22 mouse cellular contexts compared by ENCODE assay signal in genomic region chr3:38588966-38589365, GRCm38 (mm10).
A peak's percentile ranks its signal among the peaks of the same experiment; 100 is the strongest.
DNase-seq lines count a peak whose midpoint lies in the region; ATAC-seq and TF ChIP-seq lines count a peak whose summit lies in the region.
"Had no signal": no experiment of that assay in that cellular context is flagged by ENCODE, and none has a peak within 500 bp of the region (broad histone marks: within the 10 kb centered on the region; RNA-seq: fewer than 3 reads in every experiment).

No protein-coding gene starts in this region.

- no peaks in the 10 kb centered on the region for H3K4me1 ChIP-seq in kidney, embryonic 14.5 days (ENCODE audit: control insufficient read depth, insufficient read depth, low read length)
- no peaks in the 10 kb centered on the region for H3K4me1 ChIP-seq in lung, embryonic 14.5 days (ENCODE audit: insufficient read depth)
- H3K4me1 ChIP-seq in forebrain, postnatal 0 days (ENCODE audit: insufficient read depth): no peaks in the 10 kb centered on the region
- H3K4me1 ChIP-seq in cerebellum, adult 2 months (ENCODE audit: control insufficient read depth, insufficient read depth, low read length): no peaks in the 10 kb centered on the region
- H3K4me1 ChIP-seq: heart, embryonic 12.5 days; heart, embryonic 15.5 days; hindbrain, embryonic 10.5 days; hindbrain, embryonic 13.5 days had no signal

- H3K9me3 ChIP-seq in kidney, embryonic 14.5 days (ENCODE audit: control insufficient read depth, low read length): no peaks in the 10 kb centered on the region
- no peaks in the 10 kb centered on the region for H3K9me3 ChIP-seq in lung, embryonic 14.5 days (ENCODE audit: low read depth, low read length)
- no peaks in the 10 kb centered on the region for H3K9me3 ChIP-seq in forebrain, postnatal 0 days (ENCODE audit: low read length)
- H3K9me3 ChIP-seq: heart, embryonic 15.5 days; hindbrain, embryonic 10.5 days; hindbrain, embryonic 13.5 days had no signal

- CTCF ChIA-PET in Patski (lab: Charles Lee): no interaction called here

- H3K4me2 ChIP-seq in kidney, embryonic 14.5 days (replicated peaks; ENCODE audit: low read depth, low read length): no peak overlapping the region
- H3K4me2 ChIP-seq in lung, embryonic 14.5 days: no peak overlapping the region
- no peak overlapping the region for H3K4me2 ChIP-seq in forebrain, postnatal 0 days (ENCODE audit: low read depth)
- H3K4me2 ChIP-seq: heart, embryonic 12.5 days; heart, embryonic 15.5 days; hindbrain, embryonic 13.5 days had no signal

- ATAC-seq in kidney, embryonic 14.5 days (ENCODE audit: low FRiP score, low TSS enrichment): no peak
- no peak for ATAC-seq in lung, embryonic 14.5 days (ENCODE audit: insufficient read depth)
- ATAC-seq in Patski: no peak
- no peak for ATAC-seq in forebrain, postnatal 0 days
- ATAC-seq: forebrain, embryonic 14.5 days; hindbrain, embryonic 16.5 days had no signal

- H3K9ac ChIP-seq in kidney, embryonic 14.5 days (ENCODE audit: low read depth, low read length): no peak overlapping the region
- no peak overlapping the region for H3K9ac ChIP-seq in lung, embryonic 14.5 days
- no peak overlapping the region for H3K9ac ChIP-seq in forebrain, postnatal 0 days
- H3K9ac ChIP-seq: heart, embryonic 12.5 days; heart, embryonic 15.5 days; hindbrain, embryonic 13.5 days had no signal

- H3K4me3 ChIP-seq in kidney, embryonic 14.5 days (ENCODE audit: low read length): no peak overlapping the region
- no peak overlapping the region for H3K4me3 ChIP-seq in lung, embryonic 14.5 days (ENCODE audit: low read depth, low read length)
- H3K4me3 ChIP-seq in forebrain, postnatal 0 days (ENCODE audit: low read depth, low read length): no peak overlapping the region
- no peak overlapping the region for H3K4me3 ChIP-seq in cerebellum, adult 2 months (replicated peaks; ENCODE audit: insufficient read depth, low read depth, low read length)
- H3K4me3 ChIP-seq: heart, embryonic 12.5 days; heart, embryonic 15.5 days; hindbrain, embryonic 10.5 days; hindbrain, embryonic 13.5 days had no signal

- no peaks in the 10 kb centered on the region for H3K27me3 ChIP-seq in kidney, embryonic 14.5 days (ENCODE audit: control insufficient read depth, insufficient read depth, low read length)
- no peaks in the 10 kb centered on the region for H3K27me3 ChIP-seq in lung, embryonic 14.5 days (ENCODE audit: insufficient read depth, low read length)
- no peaks in the 10 kb centered on the region for H3K27me3 ChIP-seq in Patski
- no peaks in the 10 kb centered on the region for H3K27me3 ChIP-seq in forebrain, postnatal 0 days (ENCODE audit: insufficient read depth, low read length)
- no peaks in the 10 kb centered on the region for H3K27me3 ChIP-seq in cerebellum, adult 2 months (ENCODE audit: control insufficient read depth, insufficient read depth, low read length)
- H3K27me3 ChIP-seq: heart, embryonic 12.5 days; heart, embryonic 15.5 days; hindbrain, embryonic 13.5 days had no signal

- no peaks in the 10 kb centered on the region for H3K36me3 ChIP-seq in kidney, embryonic 14.5 days (ENCODE audit: control insufficient read depth, insufficient read depth, low read length)
- no peaks in the 10 kb centered on the region for H3K36me3 ChIP-seq in lung, embryonic 14.5 days (ENCODE audit: insufficient read depth)
- H3K36me3 ChIP-seq in forebrain, postnatal 0 days (ENCODE audit: insufficient read depth): no peaks in the 10 kb centered on the region
- H3K36me3 ChIP-seq: heart, embryonic 12.5 days; heart, embryonic 15.5 days; hindbrain, embryonic 10.5 days; hindbrain, embryonic 13.5 days had no signal

- no peak for TF ChIP-seq POLR2A in cerebellum, adult 2 months (IDR thresholded peaks at IDR 0.05; ENCODE audit: borderline replicate concordance, insufficient read depth, low read length)

- in situ Hi-C loops in Patski (cut with MboI; ENCODE audit: low pct_unique_long_range_greater_than_20kb): no loop called here

- POLR2A ChIA-PET in Patski (lab: Charles Lee): no interaction called here

- peak; percentile 47 for DNase-seq in kidney, adult 9 months
- peak; percentile 62 for DNase-seq in lung, embryonic 14.5 days
- no peak for DNase-seq in lung, adult 18-20 months
- DNase-seq in Patski (ENCODE audit: low read depth, low spot score): peak; percentile 38
- DNase-seq in forebrain, postnatal 0 days: no peak
- DNase-seq in cerebellum, adult 2 months: no peak
- DNase-seq: adrenal gland, adult 8-10 months; adrenal gland, postnatal 25 days; cerebellum, adult 11-12 months; cerebellum, adult 9-10 months; cerebellum, postnatal 14 days; gastrocnemius, postnatal 25 days; heart, adult 18-20 months; heart, postnatal 10 days; heart, postnatal 36 days had no signal

- no peak overlapping the region for H3K27ac ChIP-seq in kidney, embryonic 14.5 days (ENCODE audit: low read depth, low read length)
- no peak overlapping the region for H3K27ac ChIP-seq in lung, embryonic 14.5 days (ENCODE audit: low read depth)
- H3K27ac ChIP-seq in forebrain, postnatal 0 days (ENCODE audit: low read depth, low read length): no peak overlapping the region
- H3K27ac ChIP-seq in cerebellum, adult 2 months (ENCODE audit: insufficient read depth, low read length): no peak overlapping the region
- H3K27ac ChIP-seq: heart, embryonic 15.5 days; hindbrain, embryonic 10.5 days; hindbrain, embryonic 13.5 days had no signal

- TF ChIP-seq CTCF in lung, embryonic 14.5 days (IDR thresholded peaks at IDR 0.05; ENCODE audit: low read depth): no peak
- no peak for TF ChIP-seq CTCF in Patski (IDR thresholded peaks at IDR 0.05)
- no peak for TF ChIP-seq CTCF in forebrain, postnatal 0 days (IDR thresholded peaks at IDR 0.05; ENCODE audit: low read depth)
- TF ChIP-seq CTCF in cerebellum, adult 2 months (IDR thresholded peaks at IDR 0.05; ENCODE audit: borderline replicate concordance, insufficient read depth, low read depth, low read length): no peak

Comparison
In these comparisons a context has a peak if more than half of its experiments do, and no peak if none do; other contexts are left out.
1. DNase-seq: peak in kidney, adult 9 months (single experiment), lung, embryonic 14.5 days (single experiment) and Patski (single experiment); none in lung, adult 18-20 months (0 of 2), forebrain, postnatal 0 days (single experiment) and cerebellum, adult 2 months (0 of 2).